Mouse (Mus musculus) left cerebral cortex, postnatal 4 days (tissue): ENCODE measurements around the gene Nlrp4b. TPM values are rescaled to one million over a fixed set of nuclear protein-coding genes. Genes with fewer than 3 reads are reported as not detected.
"Not testable (repeated sequence)": the region's sequence is repeated elsewhere in the genome, so short reads cannot be mapped to it uniquely, and the experiment has no call there.

ENCODE experiments used
- DNase-seq: peaks from one replicate; pipeline ENCODE4 v3.0.0-alpha.2; 2022
- intact Hi-C: fragments of 180-260 bp; cut with DNase I; formaldehyde crosslinking; loops from one replicate; pipeline ENCODE4 v1.15.1; 2025
- total RNA-seq, 2 experiments: library from RNA; stranded (reverse); gene quantifications; 2 replicates each; pipeline ENCODE4 v1.2.3; 2021

Gene Nlrp4b
- not detected for total RNA-seq

DNA sequence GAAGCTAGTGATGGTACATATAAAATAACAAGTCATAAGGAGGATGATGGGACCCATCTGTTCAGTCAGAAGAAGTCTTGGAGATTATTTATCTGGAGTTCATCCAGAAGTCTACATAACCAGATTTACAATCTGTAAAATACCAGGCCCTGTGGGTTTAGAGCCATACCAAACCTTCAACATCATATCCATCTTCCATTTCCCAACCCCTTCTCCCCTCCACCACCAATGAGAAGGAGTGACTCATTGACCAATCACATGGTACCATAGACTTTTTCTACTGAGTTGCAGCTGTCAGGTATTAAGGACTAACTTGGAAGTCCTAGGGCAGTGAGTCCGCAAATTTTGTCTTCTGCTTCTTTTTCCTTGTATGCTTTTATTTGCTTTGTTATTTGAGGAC lies at the start of gene Nlrp4b:
Nlrp4b (plus strand) TSS at position 301 of the 400 bp plus-strand sequence.
- DNase-seq, result no peak
- intact Hi-C loops, result no loop called here

- intact Hi-C loops, result no loop called here
- no peak for DNase-seq
Observed at GRCm38 (mm10) chr7:10754264-10754663, 66.7 kb downstream of the Nlrp4b start, which contains the start of gene Vmn1r71. Gene Vmn1r71 (minus strand): TSS chr7:10754364.

DNA sequence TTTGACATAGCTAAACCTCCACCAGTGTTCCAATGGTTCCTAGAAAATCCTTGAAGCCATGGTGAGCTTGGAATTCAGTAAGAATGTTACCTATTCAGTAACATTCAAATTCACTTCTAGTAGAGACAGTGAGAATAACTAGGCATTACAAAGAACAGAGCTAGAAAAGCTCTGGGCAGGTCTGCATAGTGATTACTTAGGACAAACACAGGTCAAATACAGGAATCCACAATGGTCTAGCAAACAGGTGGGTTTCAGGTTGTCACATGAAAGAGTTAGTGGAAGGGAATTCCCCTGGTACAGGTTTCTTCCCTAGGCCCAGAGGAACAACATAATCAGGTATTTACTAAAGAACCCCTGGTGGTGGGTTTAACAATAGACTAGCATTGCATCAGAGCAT lies 70.0 kb downstream of the Nlrp4b start:
- intact Hi-C loops, DNase-seq: not testable (repeated sequence)

Other genes with a start within 250 kb of the Nlrp4b start
- not detected for gene Vmn1r67, start 244.5 kb upstream of the Nlrp4b start, total RNA-seq
- 10 to 100 TPM; 23.8 to 26.0 TPM for gene Zik1, start 192.4 kb upstream of the Nlrp4b start, total RNA-seq
- not detected for gene Vmn1r68, start 129.3 kb upstream of the Nlrp4b start, total RNA-seq
- gene Vmn1r69, start 74.1 kb upstream of the Nlrp4b start, total RNA-seq, result not detected
- not detected for gene Vmn1r70, start 56.3 kb upstream of the Nlrp4b start, total RNA-seq
- not detected for gene Vmn1r71, start 66.6 kb downstream of the Nlrp4b start, total RNA-seq
- not detected for gene Zscan4b, start 217.3 kb downstream of the Nlrp4b start, total RNA-seq